In genomic region chr5:134583884-134584213, GRCm38 (mm10) we compare ENCODE assay signal across 8 mouse cellular contexts. TPM values are rescaled to one million over a fixed set of nuclear protein-coding genes. Genes with fewer than 3 reads are reported as not detected.
DNase-seq lines count a peak whose midpoint lies in the region; ATAC-seq and TF ChIP-seq lines count a peak whose summit lies in the region.

No protein-coding gene starts in this region.

- no peak overlapping the region for H3K4me3 ChIP-seq in heart, postnatal 0 days (ENCODE audit: low read depth, low read length)
- H3K4me3 ChIP-seq in bone marrow macrophage, adult 2 months (ENCODE audit: insufficient read depth, low read length) = peak overlapping the region; percentile 80; the same call in 1 of the 2 replicates
- peak overlapping the region; percentile 94 for H3K4me3 ChIP-seq in limb, embryonic 13.5 days
- no peak overlapping the region for H3K4me3 ChIP-seq in layer of hippocampus, adult 2 months

- no peaks in the 10 kb centered on the region for H3K27me3 ChIP-seq in heart, postnatal 0 days (ENCODE audit: control insufficient read depth, insufficient read depth, low read length)
- no peaks in the 10 kb centered on the region for H3K27me3 ChIP-seq in limb, embryonic 13.5 days

- no peak for TF ChIP-seq EP300 in heart, postnatal 0 days (IDR thresholded peaks at IDR 0.05; ENCODE audit: low read depth)

- ATAC-seq in heart, postnatal 0 days (ENCODE audit: insufficient read depth, low read depth) = no peak
- no peak for ATAC-seq in limb, embryonic 13.5 days (ENCODE audit: low FRiP score, low read depth)
- no peak for ATAC-seq in erythroid progenitor cell, adult 5-6 weeks (replicated peaks; ENCODE audit: low FRiP score, poor library complexity, severe bottlenecking)

- H3K27ac ChIP-seq in heart, postnatal 0 days (ENCODE audit: low read depth) = no peak overlapping the region
- no peak overlapping the region for H3K27ac ChIP-seq in bone marrow macrophage, adult 2 months (ENCODE audit: insufficient read depth, low read depth, low read length)
- H3K27ac ChIP-seq in limb, embryonic 13.5 days = no peak overlapping the region
- no peak overlapping the region for H3K27ac ChIP-seq in layer of hippocampus, adult 2 months

- no peak for TF ChIP-seq CTCF in heart, postnatal 0 days (IDR thresholded peaks at IDR 0.05; ENCODE audit: low read depth)
- TF ChIP-seq CTCF in bone marrow macrophage, adult 2 months (IDR thresholded peaks at IDR 0.05; ENCODE audit: low read depth, low read length) = no peak
- no peak for TF ChIP-seq CTCF in layer of hippocampus, adult 2 months (conservative IDR thresholded peaks at IDR 0.05)

- peaks cover 9% of the 10 kb centered on the region for H3K4me1 ChIP-seq in heart, postnatal 0 days (ENCODE audit: control insufficient read depth, insufficient read depth)
- H3K4me1 ChIP-seq in bone marrow macrophage, adult 2 months (ENCODE audit: control insufficient read depth, insufficient read depth, low read length) = peaks cover 19% of the 10 kb centered on the region
- peaks cover 14% of the 10 kb centered on the region for H3K4me1 ChIP-seq in limb, embryonic 13.5 days

- peaks cover 6% of the 10 kb centered on the region; the same call in 1 of the 2 replicates for H3K36me3 ChIP-seq in heart, postnatal 0 days (replicated peaks; ENCODE audit: control insufficient read depth, insufficient read depth, low read length)
- peaks cover 24% of the 10 kb centered on the region for H3K36me3 ChIP-seq in limb, embryonic 13.5 days

- peak overlapping the region; percentile 60; the same call in 1 of the 2 replicates for H3K9ac ChIP-seq in heart, postnatal 0 days (replicated peaks; ENCODE audit: low read depth, low read length)
- peak overlapping the region; percentile 86; the same call in 1 of the 2 replicates for H3K9ac ChIP-seq in limb, embryonic 13.5 days

- 75% methylated on average over 3 of the region's 3 CpGs for WGBS in heart, postnatal 0 days
- WGBS in limb, embryonic 13.5 days = 74% methylated on average over 3 of the region's 3 CpGs

- no peaks in the 10 kb centered on the region for H3K9me3 ChIP-seq in heart, postnatal 0 days (replicated peaks; ENCODE audit: control insufficient read depth, low read length)
- no peaks in the 10 kb centered on the region for H3K9me3 ChIP-seq in limb, embryonic 13.5 days

- no peak for TF ChIP-seq POLR2A in bone marrow macrophage, adult 2 months (IDR thresholded peaks at IDR 0.05; ENCODE audit: borderline replicate concordance, low read depth, low read length)

- H3K4me2 ChIP-seq in heart, postnatal 0 days (ENCODE audit: low read depth, low read length) = no peak overlapping the region
- H3K4me2 ChIP-seq in limb, embryonic 13.5 days (replicated peaks) = peak overlapping the region; percentile 92

- DNase-seq in heart, postnatal 0 days (ENCODE audit: low spot score) = no peak
- DNase-seq in heart, postnatal 4 days = no peak
- peak; percentile 63 for DNase-seq in A20 (ENCODE audit: low read depth, low spot score)
- no peak for DNase-seq in cerebellum, adult 11-12 months
- DNase-seq in layer of hippocampus, adult 2 months (ENCODE audit: low spot score in 2 of 2) = no peak

RNA-seq across cellular contexts. Expression of gene Rfc2, which starts 2.7 kb away (rescaled TPM):
- 53.1 and 64.6 TPM in 2 replicates for total RNA-seq in heart, postnatal 0 days (2014; rRNA removed; ENCODE audit: low replicate concordance)
- 92.1 and 99.5 TPM in 2 replicates for polyA plus RNA-seq in heart, postnatal 0 days (2015; fragmentation: Nextera tagmentation; extraction: Ambion mirVana)
- 10 to 100 TPM; 75.2 to 78.2 TPM for total RNA-seq in heart, postnatal 4 days (2021)
- polyA plus RNA-seq in bone marrow macrophage, adult 2 months (2012; ENCODE audit: insufficient read depth, insufficient read length, missing spikeins) = 90.0 and 91.9 TPM in 2 replicates
- 310 and 326 TPM in 2 replicates for polyA plus RNA-seq in limb, embryonic 13.5 days (2015; fragmentation: Nextera tagmentation; extraction: Ambion mirVana)
- total RNA-seq in erythroid progenitor cell, adult 5-6 weeks (2015; ENCODE audit: low replicate concordance) = 83.4 and 101 TPM in 2 replicates
- 51.7 and 56.7 TPM in 2 replicates for total RNA-seq in erythroid progenitor cell, adult 5-6 weeks (2017; ENCODE audit: low replicate concordance)
- 10 to 100 TPM; 48.1 to 55.6 TPM for total RNA-seq in layer of hippocampus, adult 2 months (2021)

RNA-seq across cellular contexts. Expression of gene Syna, which starts 23.9 kb away (rescaled TPM):
- not detected in 2 replicates for total RNA-seq in heart, postnatal 0 days (2014; rRNA removed; ENCODE audit: low replicate concordance)
- polyA plus RNA-seq in heart, postnatal 0 days (2015; fragmentation: Nextera tagmentation; extraction: Ambion mirVana) = not detected in 2 replicates
- total RNA-seq in heart, postnatal 4 days (2021) = not detected
- polyA plus RNA-seq in bone marrow macrophage, adult 2 months (2012; ENCODE audit: insufficient read depth, insufficient read length, missing spikeins) = not detected in 2 replicates
- 0.18 and 0.20 TPM in 2 replicates for polyA plus RNA-seq in limb, embryonic 13.5 days (2015; fragmentation: Nextera tagmentation; extraction: Ambion mirVana)
- not detected in 2 replicates for total RNA-seq in erythroid progenitor cell, adult 5-6 weeks (2015; ENCODE audit: low replicate concordance)
- not detected in 2 replicates for total RNA-seq in erythroid progenitor cell, adult 5-6 weeks (2017; ENCODE audit: low replicate concordance)
- total RNA-seq in layer of hippocampus, adult 2 months (2021) = 1 to 10 TPM; 5.4 to 6.8 TPM

RNA-seq across cellular contexts. Expression of gene Lat2, which starts 31.0 kb away (rescaled TPM):
- total RNA-seq in heart, postnatal 0 days (2014; rRNA removed; ENCODE audit: low replicate concordance) = 0.97 and 10.7 TPM in 2 replicates
- 1.9 and 2.8 TPM in 2 replicates for polyA plus RNA-seq in heart, postnatal 0 days (2015; fragmentation: Nextera tagmentation; extraction: Ambion mirVana)
- total RNA-seq in heart, postnatal 4 days (2021) = 1 to 10 TPM; 2.9 to 4.3 TPM
- polyA plus RNA-seq in bone marrow macrophage, adult 2 months (2012; ENCODE audit: insufficient read depth, insufficient read length, missing spikeins) = 202 and 213 TPM in 2 replicates
- 2.8 and 4.0 TPM in 2 replicates for polyA plus RNA-seq in limb, embryonic 13.5 days (2015; fragmentation: Nextera tagmentation; extraction: Ambion mirVana)
- total RNA-seq in erythroid progenitor cell, adult 5-6 weeks (2015; ENCODE audit: low replicate concordance) = 4.2 and 9.4 TPM in 2 replicates
- total RNA-seq in erythroid progenitor cell, adult 5-6 weeks (2017; ENCODE audit: low replicate concordance) = 4.0 and 14.3 TPM in 2 replicates
- total RNA-seq in layer of hippocampus, adult 2 months (2021) = 1 to 10 TPM; 2.2 to 3.0 TPM

RNA-seq across cellular contexts. Expression of gene Clip2, which starts 31.6 kb away (rescaled TPM):
- total RNA-seq in heart, postnatal 0 days (2014; rRNA removed; ENCODE audit: low replicate concordance) = 11.3 and 14.0 TPM in 2 replicates
- polyA plus RNA-seq in heart, postnatal 0 days (2015; fragmentation: Nextera tagmentation; extraction: Ambion mirVana) = 0.86 and 0.87 TPM in 2 replicates
- total RNA-seq in heart, postnatal 4 days (2021) = 10 to 100 TPM; 13.0 to 14.2 TPM
- polyA plus RNA-seq in bone marrow macrophage, adult 2 months (2012; ENCODE audit: insufficient read depth, insufficient read length, missing spikeins) = 13.1 and 14.3 TPM in 2 replicates
- 5.5 and 5.7 TPM in 2 replicates for polyA plus RNA-seq in limb, embryonic 13.5 days (2015; fragmentation: Nextera tagmentation; extraction: Ambion mirVana)
- total RNA-seq in erythroid progenitor cell, adult 5-6 weeks (2015; ENCODE audit: low replicate concordance) = 0.84 TPM in 1 of 2 replicates, not detected in the other
- 0.68 and 0.77 TPM in 2 replicates for total RNA-seq in erythroid progenitor cell, adult 5-6 weeks (2017; ENCODE audit: low replicate concordance)
- total RNA-seq in layer of hippocampus, adult 2 months (2021) = 10 to 100 TPM; 90.0 to 99.3 TPM

RNA-seq across cellular contexts. Expression of gene Eif4h, which starts 55.4 kb away (rescaled TPM):
- 430 and 516 TPM in 2 replicates for total RNA-seq in heart, postnatal 0 days (2014; rRNA removed; ENCODE audit: low replicate concordance)
- polyA plus RNA-seq in heart, postnatal 0 days (2015; fragmentation: Nextera tagmentation; extraction: Ambion mirVana) = 230 and 241 TPM in 2 replicates
- total RNA-seq in heart, postnatal 4 days (2021) = 100 to 1,000 TPM; 250 to 262 TPM
- polyA plus RNA-seq in bone marrow macrophage, adult 2 months (2012; ENCODE audit: insufficient read depth, insufficient read length, missing spikeins) = 169 and 175 TPM in 2 replicates
- 474 and 480 TPM in 2 replicates for polyA plus RNA-seq in limb, embryonic 13.5 days (2015; fragmentation: Nextera tagmentation; extraction: Ambion mirVana)
- 105 and 157 TPM in 2 replicates for total RNA-seq in erythroid progenitor cell, adult 5-6 weeks (2015; ENCODE audit: low replicate concordance)
- 150 and 178 TPM in 2 replicates for total RNA-seq in erythroid progenitor cell, adult 5-6 weeks (2017; ENCODE audit: low replicate concordance)
- 100 to 1,000 TPM; 298 to 323 TPM for total RNA-seq in layer of hippocampus, adult 2 months (2021)

Comparison
In these comparisons a context has a peak if more than half of its experiments do, and no peak if none do; other contexts are left out.
1. H3K4me3 ChIP-seq: peak in bone marrow macrophage, adult 2 months (single experiment) and limb, embryonic 13.5 days (single experiment); none in heart, postnatal 0 days (single experiment) and layer of hippocampus, adult 2 months (single experiment).